Mouse (Mus musculus) lung, postnatal 25 days (tissue): Measurements from ENCODE around the gene Leprot.
A peak's percentile ranks its signal among the peaks of the same experiment; 100 is the strongest.

Experiments used
- DNase-seq: peaks from one replicate; pipeline ENCODE4 v3.0.0; 2022; ENCODE audit warnings: low spot score

Gene Leprot

GRCm38 (mm10) chr4:101647196-101647905 lies at the start of gene Leprot:
Gene Leprot (plus strand): TSS chr4:101647718.
- peak; percentile 100 for DNase-seq

- no peak for DNase-seq
Observed at GRCm38 (mm10) chr4:101601758-101602157, 45.8 kb upstream of the Leprot start.

GRCm38 (mm10) chr4:101603635-101604034 lies 43.9 kb upstream of the Leprot start:
- DNase-seq, result no peak

GRCm38 (mm10) chr4:101616520-101616919 lies 31.0 kb upstream of the Leprot start:
- no peak for DNase-seq

- no peak for DNase-seq
Observed at GRCm38 (mm10) chr4:101617742-101618141, 29.8 kb upstream of the Leprot start.

- DNase-seq, result no peak
Observed at GRCm38 (mm10) chr4:101620206-101620605, 27.3 kb upstream of the Leprot start.

GRCm38 (mm10) chr4:101621241-101621640 lies 26.3 kb upstream of the Leprot start:
- no peak for DNase-seq

GRCm38 (mm10) chr4:101625278-101625677 lies 22.2 kb upstream of the Leprot start:
- no peak for DNase-seq

GRCm38 (mm10) chr4:101635596-101635995 lies 11.9 kb upstream of the Leprot start:
- no peak for DNase-seq

- DNase-seq, result no peak
Observed at GRCm38 (mm10) chr4:101637472-101637871, 10.0 kb upstream of the Leprot start.

GRCm38 (mm10) chr4:101640631-101641030 lies 6.9 kb upstream of the Leprot start:
- DNase-seq, result no peak

- no peak for DNase-seq
Observed at GRCm38 (mm10) chr4:101642708-101643107, 4.8 kb upstream of the Leprot start.

GRCm38 (mm10) chr4:101643216-101643615 lies 4.3 kb upstream of the Leprot start:
- no peak for DNase-seq

GRCm38 (mm10) chr4:101646857-101647195 lies 692 bp upstream of the Leprot start:
- DNase-seq, result no peak

GRCm38 (mm10) chr4:101647976-101648642 lies 591 bp downstream of the Leprot start:
- peak; percentile 44 for DNase-seq

- no peak for DNase-seq
Observed at GRCm38 (mm10) chr4:101648745-101649144, 1.2 kb downstream of the Leprot start.

- no peak for DNase-seq
Observed at GRCm38 (mm10) chr4:101650961-101651360, 3.4 kb downstream of the Leprot start.

- DNase-seq, result no peak
Observed at GRCm38 (mm10) chr4:101654256-101654655, 6.7 kb downstream of the Leprot start.

GRCm38 (mm10) chr4:101654788-101655414 lies 7.4 kb downstream of the Leprot start:
- DNase-seq, result no peak

- no peak for DNase-seq
Observed at GRCm38 (mm10) chr4:101655415-101655790, 7.9 kb downstream of the Leprot start.

- peak; percentile 46 for DNase-seq
Observed at GRCm38 (mm10) chr4:101656056-101656455, 8.5 kb downstream of the Leprot start.

GRCm38 (mm10) chr4:101656956-101657570 lies 9.5 kb downstream of the Leprot start:
- DNase-seq, result no peak
